Mouse (Mus musculus): ENCODE measurements around the gene Abcc12.

Abcc12 gene

GRCm38 (mm10) chr8:86604676-86605075 lies 24.2 kb upstream of the Abcc12 start:
- Histone ChIP-seq H3K27me3 (ENCODE audit: insufficient read depth, low read length) (no peaks in the 10 kb centered on the region), H3K36me3 (ENCODE audit: insufficient read depth, low read length) (no peaks in the 10 kb centered on the region), H3K4me1 (replicated peaks; ENCODE audit: low read depth, low read length) (no peaks in the 10 kb centered on the region), H3K4me3 (replicated peaks; ENCODE audit: low read length) (no peak overlapping the region), H3K9me3 (ENCODE audit: low read length) (peaks cover 12% of the 10 kb centered on the region)
- TF ChIP-seq NANOG (IDR thresholded peaks at IDR 0.05; ENCODE audit: borderline replicate concordance, low read length) (no peak), POU5F1 (IDR thresholded peaks at IDR 0.05; ENCODE audit: borderline replicate concordance, low read length) (no peak), CTCF (conservative IDR thresholded peaks at IDR 0.05; ENCODE audit: low read length) (no peak)

GRCm38 (mm10) chr8:86603174-86603573 lies 22.7 kb upstream of the Abcc12 start:
- TF ChIP-seq NANOG (IDR thresholded peaks at IDR 0.05; ENCODE audit: borderline replicate concordance, low read length) (no peak), POU5F1 (IDR thresholded peaks at IDR 0.05; ENCODE audit: borderline replicate concordance, low read length) (no peak), CTCF (conservative IDR thresholded peaks at IDR 0.05; ENCODE audit: low read length) (no peak)
- H3K4me1 ChIP-seq (replicated peaks; ENCODE audit: low read depth, low read length) = no peaks in the 10 kb centered on the region
- no peaks in the 10 kb centered on the region for H3K36me3 ChIP-seq (ENCODE audit: insufficient read depth, low read length)
- no peaks in the 10 kb centered on the region for H3K27me3 ChIP-seq (ENCODE audit: insufficient read depth, low read length)
- peaks cover 5% of the 10 kb centered on the region for H3K9me3 ChIP-seq (ENCODE audit: low read length)
- H3K4me3 ChIP-seq (replicated peaks; ENCODE audit: low read length) = no peak overlapping the region

- H3K36me3 ChIP-seq (ENCODE audit: insufficient read depth, low read length) = no peaks in the 10 kb centered on the region
- H3K9me3 ChIP-seq (ENCODE audit: low read length) = no peaks in the 10 kb centered on the region
- H3K27me3 ChIP-seq (ENCODE audit: insufficient read depth, low read length) = no peaks in the 10 kb centered on the region; the same call in 1 of the 2 replicates
- TF ChIP-seq POU5F1 (IDR thresholded peaks at IDR 0.05; ENCODE audit: borderline replicate concordance, low read length) (no peak), NANOG (IDR thresholded peaks at IDR 0.05; ENCODE audit: borderline replicate concordance, low read length) (no peak), CTCF (conservative IDR thresholded peaks at IDR 0.05; ENCODE audit: low read length) (no peak)
- H3K4me3 ChIP-seq (replicated peaks; ENCODE audit: low read length) = no peak overlapping the region
- no peaks in the 10 kb centered on the region for H3K4me1 ChIP-seq (replicated peaks; ENCODE audit: low read depth, low read length)
Observed at GRCm38 (mm10) chr8:86600311-86600710, 19.8 kb upstream of the Abcc12 start.

- H3K9me3 ChIP-seq (ENCODE audit: low read length) = no peaks in the 10 kb centered on the region
- H3K4me3 ChIP-seq (replicated peaks; ENCODE audit: low read length) = no peak overlapping the region
- H3K36me3 ChIP-seq (ENCODE audit: insufficient read depth, low read length) = no peaks in the 10 kb centered on the region
- no peaks in the 10 kb centered on the region; the same call in 1 of the 2 replicates for H3K27me3 ChIP-seq (ENCODE audit: insufficient read depth, low read length)
- H3K4me1 ChIP-seq (replicated peaks; ENCODE audit: low read depth, low read length) = no peaks in the 10 kb centered on the region
- TF ChIP-seq NANOG (IDR thresholded peaks at IDR 0.05; ENCODE audit: borderline replicate concordance, low read length) (no peak), POU5F1 (IDR thresholded peaks at IDR 0.05; ENCODE audit: borderline replicate concordance, low read length) (no peak), CTCF (conservative IDR thresholded peaks at IDR 0.05; ENCODE audit: low read length) (no peak)
Observed at GRCm38 (mm10) chr8:86599299-86599698, 18.8 kb upstream of the Abcc12 start.

GRCm38 (mm10) chr8:86597681-86598080 lies 17.2 kb upstream of the Abcc12 start:
- Histone ChIP-seq H3K36me3 (ENCODE audit: insufficient read depth, low read length) (no peaks in the 10 kb centered on the region), H3K4me3 (replicated peaks; ENCODE audit: low read length) (no peak overlapping the region), H3K4me1 (replicated peaks; ENCODE audit: low read depth, low read length) (no peaks in the 10 kb centered on the region), H3K27me3 (ENCODE audit: insufficient read depth, low read length) (no peaks in the 10 kb centered on the region; the same call in 1 of the 2 replicates), H3K9me3 (ENCODE audit: low read length) (no peaks in the 10 kb centered on the region)
- no peak for TF ChIP-seq POU5F1 (IDR thresholded peaks at IDR 0.05; ENCODE audit: borderline replicate concordance, low read length)
- no peak for TF ChIP-seq CTCF (conservative IDR thresholded peaks at IDR 0.05; ENCODE audit: low read length)
- TF ChIP-seq NANOG (IDR thresholded peaks at IDR 0.05; ENCODE audit: borderline replicate concordance, low read length) = no peak

GRCm38 (mm10) chr8:86595671-86596070 lies 15.2 kb upstream of the Abcc12 start:
- TF ChIP-seq NANOG (IDR thresholded peaks at IDR 0.05; ENCODE audit: borderline replicate concordance, low read length) (no peak), CTCF (conservative IDR thresholded peaks at IDR 0.05; ENCODE audit: low read length) (no peak), POU5F1 (IDR thresholded peaks at IDR 0.05; ENCODE audit: borderline replicate concordance, low read length) (no peak)
- Histone ChIP-seq H3K9me3 (ENCODE audit: low read length) (no peaks in the 10 kb centered on the region), H3K4me1 (replicated peaks; ENCODE audit: low read depth, low read length) (no peaks in the 10 kb centered on the region), H3K27me3 (ENCODE audit: insufficient read depth, low read length) (no peaks in the 10 kb centered on the region; the same call in 1 of the 2 replicates), H3K36me3 (ENCODE audit: insufficient read depth, low read length) (no peaks in the 10 kb centered on the region), H3K4me3 (replicated peaks; ENCODE audit: low read length) (no peak overlapping the region)

GRCm38 (mm10) chr8:86594159-86594796 lies 13.8 kb upstream of the Abcc12 start:
- H3K9me3 ChIP-seq (ENCODE audit: low read length) = no peaks in the 10 kb centered on the region
- H3K27me3 ChIP-seq (ENCODE audit: insufficient read depth, low read length) = no peaks in the 10 kb centered on the region; the same call in 1 of the 2 replicates
- no peak overlapping the region for H3K4me3 ChIP-seq (replicated peaks; ENCODE audit: low read length)
- no peaks in the 10 kb centered on the region for H3K36me3 ChIP-seq (ENCODE audit: insufficient read depth, low read length)
- H3K4me1 ChIP-seq (replicated peaks; ENCODE audit: low read depth, low read length) = no peaks in the 10 kb centered on the region
- TF ChIP-seq CTCF (conservative IDR thresholded peaks at IDR 0.05; ENCODE audit: low read length) (no peak), POU5F1 (IDR thresholded peaks at IDR 0.05; ENCODE audit: borderline replicate concordance, low read length) (no peak), NANOG (IDR thresholded peaks at IDR 0.05; ENCODE audit: borderline replicate concordance, low read length) (no peak)

GRCm38 (mm10) chr8:86593099-86593498 lies 12.6 kb upstream of the Abcc12 start:
- no peaks in the 10 kb centered on the region for H3K36me3 ChIP-seq (ENCODE audit: insufficient read depth, low read length)
- TF ChIP-seq POU5F1 (IDR thresholded peaks at IDR 0.05; ENCODE audit: borderline replicate concordance, low read length) = no peak
- no peak for TF ChIP-seq CTCF (conservative IDR thresholded peaks at IDR 0.05; ENCODE audit: low read length)
- TF ChIP-seq NANOG (IDR thresholded peaks at IDR 0.05; ENCODE audit: borderline replicate concordance, low read length) = no peak
- no peaks in the 10 kb centered on the region for H3K9me3 ChIP-seq (ENCODE audit: low read length)
- H3K4me3 ChIP-seq (replicated peaks; ENCODE audit: low read length) = no peak overlapping the region
- H3K4me1 ChIP-seq (replicated peaks; ENCODE audit: low read depth, low read length) = no peaks in the 10 kb centered on the region
- no peaks in the 10 kb centered on the region; the same call in 1 of the 2 replicates for H3K27me3 ChIP-seq (ENCODE audit: insufficient read depth, low read length)
